Mouse (Mus musculus) intestine, embryonic 15.5 days (tissue): Measurements from ENCODE around the gene Zdhhc22. TPM values are rescaled to one million over a fixed set of nuclear protein-coding genes. Genes with fewer than 3 reads are reported as not detected.

Experiments used
- ATAC-seq: fragments of 200-750 bp; cut with Nextera tagmentation; 2 replicates; pipeline ENCODE4 v1.8.0; 2017; ENCODE audit warnings: moderate TSS enrichment, moderate library complexity
- H3K27ac ChIP-seq: fragments of 300-500 bp; sonication (generic); 2 replicates; pipeline ENCODE4 v1.5.1; 2015; ENCODE audit warnings: mild to moderate bottlenecking, inconsistent platforms
- H3K27me3 ChIP-seq: fragments of 300-500 bp; sonication (generic); replicated peaks from 2 replicates; pipeline ENCODE4 v1.6.1; 2015; ENCODE audit warnings: inconsistent platforms
- H3K36me3 ChIP-seq: fragments of 300-500 bp; sonication (generic); 2 replicates; pipeline ENCODE4 v1.6.1; 2015; ENCODE audit warnings: inconsistent platforms
- H3K4me1 ChIP-seq: fragments of 300-500 bp; sonication (generic); replicated peaks from 2 replicates; pipeline ENCODE4 v1.6.1; 2015; ENCODE audit warnings: inconsistent platforms
- H3K4me2 ChIP-seq: fragments of 300-500 bp; sonication (generic); replicated peaks from 2 replicates; pipeline ENCODE4 v1.6.1; 2015; ENCODE audit warnings: mild to moderate bottlenecking, inconsistent platforms
- H3K4me3 ChIP-seq: fragments of 300-500 bp; sonication (generic); replicated peaks from 2 replicates; pipeline ENCODE4 v1.5.1; 2015; ENCODE audit warnings: inconsistent platforms
- H3K9ac ChIP-seq: fragments of 300-500 bp; sonication (generic); 2 replicates; pipeline ENCODE4 v1.6.1; 2015; ENCODE audit warnings: inconsistent platforms
- H3K9me3 ChIP-seq: fragments of 300-500 bp; sonication (generic); 2 replicates; pipeline ENCODE4 v1.6.1; 2016; ENCODE audit warnings: inconsistent platforms
- WGBS: fragments of 180-500 bp; shearing (Covaris S2); methylation state at CpG from one replicate; pipeline ENCODE4 v1.1.7; 2015; 5-methylcytosine and 5-hydroxymethylcytosine counted together
- polyA plus RNA-seq: library from polyadenylated mRNA; unstranded; fragments of >200 nt; fragmentation: Nextera tagmentation; extraction: Ambion mirVana; gene quantifications from 2 replicates; pipeline ENCODE4 v1.2.1, GENCODE M21; 2015

The Zdhhc22 gene
- polyA plus RNA-seq, 1 experiment from 2014 or later: 0.34 TPM

- 91% methylated on average over 10 of the region's 10 CpGs for WGBS
- H3K9ac ChIP-seq: no peak overlapping the region
- no peaks in the 10 kb centered on the region for H3K27me3 ChIP-seq
- ATAC-seq: no peak
- H3K9me3 ChIP-seq: no peaks in the 10 kb centered on the region
- peaks cover 6% of the 10 kb centered on the region; the same call in 1 of the 2 replicates for H3K36me3 ChIP-seq
- no peak overlapping the region for H3K4me2 ChIP-seq
- H3K4me1 ChIP-seq: peaks cover 24% of the 10 kb centered on the region
- no peak overlapping the region for H3K27ac ChIP-seq
- H3K4me3 ChIP-seq: no peak overlapping the region
Measured at GRCm38 (mm10) chr12:86952331-86952850, 37.8 kb downstream of the Zdhhc22 start.

DNA sequence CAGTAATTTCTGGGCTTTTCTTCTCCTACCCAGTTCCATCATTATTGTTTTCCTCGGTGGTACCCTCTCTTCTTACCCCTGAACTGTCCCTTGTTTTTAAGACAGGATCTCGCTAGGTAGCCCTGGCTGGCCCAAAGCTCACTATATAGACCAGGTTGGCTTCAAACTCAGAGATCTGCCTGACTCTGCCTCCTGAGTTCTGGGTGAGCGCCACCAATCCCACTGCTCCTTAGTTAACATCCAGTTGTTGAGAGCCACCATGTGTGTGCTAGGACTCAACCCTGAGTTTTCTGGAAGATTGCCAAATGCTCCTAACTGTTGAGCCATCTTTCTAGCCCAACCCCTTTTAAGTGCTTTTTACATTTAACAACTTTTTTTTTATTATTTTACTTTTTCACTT is 39.3 kb downstream of the Zdhhc22 start:
- no peak for ATAC-seq
- Histone ChIP-seq H3K4me3 (no peak overlapping the region), H3K36me3 (peaks cover 6% of the 10 kb centered on the region; the same call in 1 of the 2 replicates), H3K9ac (no peak overlapping the region), H3K27me3 (no peaks in the 10 kb centered on the region), H3K4me1 (peaks cover 21% of the 10 kb centered on the region), H3K9me3 (no peaks in the 10 kb centered on the region), H3K27ac (no peak overlapping the region), H3K4me2 (no peak overlapping the region)
- 96% methylated on average over 3 of the region's 3 CpGs for WGBS

DNA sequence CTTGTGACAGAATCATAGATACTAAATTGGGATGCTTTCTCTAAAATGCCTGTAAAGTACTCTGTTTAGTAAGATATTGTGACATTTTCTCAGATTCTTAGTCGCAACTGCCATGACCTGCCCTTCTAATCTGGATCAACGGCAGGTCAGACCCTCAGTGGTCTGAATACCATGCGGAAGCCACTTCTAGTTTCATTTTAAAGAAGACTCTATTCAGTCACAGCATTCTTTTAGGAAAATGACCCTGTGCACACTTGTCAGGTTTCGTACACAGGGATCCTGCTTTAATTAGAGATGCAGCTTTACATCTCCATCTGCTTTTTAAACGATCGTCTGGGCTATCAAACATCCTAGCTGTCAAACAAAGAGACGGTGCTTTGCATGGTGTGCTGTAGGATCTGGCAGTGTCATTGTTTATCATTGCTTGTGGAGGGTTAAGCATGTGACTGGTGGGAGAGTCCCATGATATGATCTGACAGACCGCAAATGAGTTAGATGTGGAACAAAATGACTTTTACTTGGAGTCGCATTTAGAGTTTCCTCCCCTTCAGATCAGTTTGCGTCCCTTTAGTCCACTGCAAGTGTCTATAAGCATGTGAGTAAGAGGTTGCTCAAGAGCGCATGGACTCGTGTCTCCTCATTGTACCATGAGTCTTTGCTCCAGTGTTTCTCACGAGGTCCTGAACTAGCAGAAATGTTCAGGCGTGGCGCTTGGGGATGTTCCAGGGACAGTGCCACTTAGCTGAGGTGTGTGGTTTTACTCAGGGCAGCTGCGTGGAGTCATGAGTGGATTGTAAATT is 39.9 kb downstream of the Zdhhc22 start:
- Histone ChIP-seq H3K27me3 (no peaks in the 10 kb centered on the region), H3K4me1 (peaks cover 21% of the 10 kb centered on the region), H3K36me3 (peaks cover 4% of the 10 kb centered on the region; the same call in 1 of the 2 replicates), H3K9me3 (no peaks in the 10 kb centered on the region), H3K4me3 (no peak overlapping the region), H3K4me2 (no peak overlapping the region), H3K9ac (no peak overlapping the region), H3K27ac (no peak overlapping the region)
- 63% methylated on average over 16 of the region's 16 CpGs for whole genome bisulfite sequencing
- ATAC-seq: no peak

GRCm38 (mm10) chr12:86949501-86949900 is 40.7 kb downstream of the Zdhhc22 start:
- H3K4me2 ChIP-seq: no peak overlapping the region

GRCm38 (mm10) chr12:86948627-86949026 is 41.6 kb downstream of the Zdhhc22 start:
- Histone ChIP-seq H3K9me3 (no peaks in the 10 kb centered on the region), H3K9ac (no peak overlapping the region), H3K4me1 (peaks cover 21% of the 10 kb centered on the region), H3K4me3 (no peak overlapping the region), H3K4me2 (peak overlapping the region; percentile 89), H3K36me3 (0 out of 2 replicates have a peak, but pooled peaks cover 2% of the 10 kb centered on the region), H3K27me3 (no peaks in the 10 kb centered on the region), H3K27ac (no peak overlapping the region)
- WGBS: 21% methylated on average over 6 of the region's 6 CpGs
- 0 out of 2 replicates have a peak, but pooled peaks have one; percentile 16 for ATAC-seq

More at GRCm38 (mm10) chr12:86949501-86949900, 40.7 kb downstream of the Zdhhc22 start:
- 78% methylated on average over 9 of the region's 9 CpGs for whole genome bisulfite sequencing
- Histone ChIP-seq H3K4me3 (no peak overlapping the region), H3K9ac (no peak overlapping the region), H3K36me3 (0 out of 2 replicates have a peak, but pooled peaks cover 2% of the 10 kb centered on the region), H3K9me3 (no peaks in the 10 kb centered on the region), H3K27me3 (no peaks in the 10 kb centered on the region), H3K4me1 (peaks cover 21% of the 10 kb centered on the region), H3K27ac (no peak overlapping the region)
- ATAC-seq: no peak

GRCm38 (mm10) chr12:86947681-86948401 is 42.4 kb downstream of the Zdhhc22 start:
- Histone ChIP-seq H3K9ac (peak overlapping the region; percentile 86), H3K36me3 (0 out of 2 replicates have a peak, but pooled peaks cover 2% of the 10 kb centered on the region), H3K4me1 (peaks cover 21% of the 10 kb centered on the region), H3K27me3 (no peaks in the 10 kb centered on the region), H3K4me3 (peak overlapping the region; percentile 63), H3K4me2 (peak overlapping the region; percentile 89), H3K27ac (peak overlapping the region; percentile 99), H3K9me3 (no peaks in the 10 kb centered on the region)
- ATAC-seq: peak; percentile 42
- WGBS: 19% methylated on average over 26 of the region's 26 CpGs

- H3K4me3 ChIP-seq: peak within 1 kb of the TSS; percentile 63
- H3K4me2 ChIP-seq: peak within 1 kb of the TSS; percentile 89
- peak within 1 kb of the TSS; percentile 86 for H3K9ac ChIP-seq
- H3K36me3 ChIP-seq: no peaks in the 10 kb centered on the region
- H3K4me1 ChIP-seq: peaks cover 21% of the 10 kb centered on the region
- ATAC-seq: peak; percentile 98
- peak within 1 kb of the TSS; percentile 99 for H3K27ac ChIP-seq
- H3K9me3 ChIP-seq: no peaks in the 10 kb centered on the region
- no peaks in the 10 kb centered on the region for H3K27me3 ChIP-seq
- under 1% methylated on average over 64 of the region's 64 CpGs for WGBS
Measured at GRCm38 (mm10) chr12:86946862-86947574, 43.2 kb downstream of the Zdhhc22 start, which contains the start of gene Cipc. Gene Cipc, plus strand, starts transcription at chr12:86947043.

DNA sequence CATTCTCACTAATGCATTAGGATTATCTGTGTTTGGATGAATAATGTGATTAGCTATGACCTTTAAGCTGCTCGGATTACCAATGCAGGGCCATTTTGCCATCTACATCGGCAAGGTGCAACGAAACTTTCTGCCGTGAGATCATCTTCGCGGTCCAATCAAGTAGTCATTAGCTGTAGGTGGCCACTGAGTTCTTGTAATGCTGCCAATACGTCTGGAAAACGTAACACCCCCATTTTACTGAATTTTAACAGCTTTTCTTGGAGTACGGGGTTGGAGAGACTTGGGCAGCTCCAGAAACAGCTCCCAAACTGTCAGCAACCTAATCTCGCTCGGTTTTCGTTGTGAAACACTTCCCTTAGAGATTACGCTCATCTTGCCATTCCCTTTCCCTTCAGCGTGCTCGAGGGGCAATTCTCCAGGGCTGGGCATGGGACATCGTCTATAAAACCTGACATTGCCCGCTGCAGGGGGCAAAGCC is 43.9 kb downstream of the Zdhhc22 start:
- ATAC-seq: 0 out of 2 replicates have a peak, but pooled peaks have one; percentile 2

DNA sequence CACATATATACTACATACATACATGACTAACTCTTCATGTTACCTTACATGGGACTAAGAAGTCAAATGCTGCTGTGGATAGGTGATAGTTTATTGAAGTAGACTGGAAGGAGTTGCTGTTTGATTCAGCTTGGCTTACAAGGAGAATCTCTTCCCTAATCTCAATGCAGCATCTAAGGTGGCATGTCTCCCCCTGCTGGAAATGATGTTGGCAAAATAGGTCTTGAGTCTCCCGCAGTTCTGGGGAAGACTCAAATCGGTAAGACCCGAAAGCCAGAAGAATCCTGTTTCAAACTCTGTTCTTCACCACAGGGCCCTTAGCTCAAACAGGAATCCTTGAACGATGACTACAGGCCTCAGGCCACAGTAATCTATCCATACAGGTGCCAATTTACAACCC is 45.1 kb downstream of the Zdhhc22 start:
- no peaks in the 10 kb centered on the region for H3K27me3 ChIP-seq
- no peak overlapping the region for H3K9ac ChIP-seq
- no peak overlapping the region for H3K27ac ChIP-seq
- H3K4me3 ChIP-seq: no peak overlapping the region
- no peaks in the 10 kb centered on the region for H3K36me3 ChIP-seq
- peaks cover 18% of the 10 kb centered on the region for H3K4me1 ChIP-seq
- H3K4me2 ChIP-seq: no peak overlapping the region
- H3K9me3 ChIP-seq: no peaks in the 10 kb centered on the region
- ATAC-seq: no peak
- WGBS: 16% methylated on average over 4 of the region's 4 CpGs

More for the DNA sequence above, 43.9 kb downstream of the Zdhhc22 start:
- no peaks in the 10 kb centered on the region for H3K27me3 ChIP-seq
- H3K4me1 ChIP-seq: peaks cover 21% of the 10 kb centered on the region
- H3K36me3 ChIP-seq: no peaks in the 10 kb centered on the region
- no peaks in the 10 kb centered on the region for H3K9me3 ChIP-seq
- H3K27ac ChIP-seq: peak overlapping the region; percentile 99
- peak overlapping the region; percentile 86 for H3K9ac ChIP-seq
- peak overlapping the region; percentile 63 for H3K4me3 ChIP-seq
- 1% methylated on average over 17 of the region's 17 CpGs for WGBS
- H3K4me2 ChIP-seq: peak overlapping the region; percentile 89

DNA sequence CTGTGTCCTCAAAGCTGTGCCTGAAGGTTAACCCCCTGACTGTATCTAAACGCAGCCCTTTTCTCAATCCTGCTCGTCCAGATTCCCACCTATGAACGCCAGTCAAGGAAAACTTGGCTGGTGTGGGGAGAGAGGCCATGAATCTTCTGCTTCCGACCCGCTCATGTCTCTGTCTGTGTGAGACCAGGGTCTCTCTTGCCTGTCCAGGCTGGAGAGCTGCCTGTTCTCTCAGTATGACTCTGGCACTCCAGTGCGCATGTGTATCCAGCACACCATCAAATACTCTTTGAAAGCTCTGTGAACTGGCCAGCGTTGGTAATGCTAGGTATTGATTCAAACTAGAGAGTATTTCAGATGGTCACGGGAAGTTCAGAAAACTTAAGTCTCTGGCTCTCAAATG is 46.8 kb downstream of the Zdhhc22 start:
- Histone ChIP-seq H3K4me3 (no peak overlapping the region), H3K27me3 (no peaks in the 10 kb centered on the region), H3K36me3 (no peaks in the 10 kb centered on the region), H3K4me2 (no peak overlapping the region), H3K27ac (no peak overlapping the region), H3K4me1 (peaks cover 10% of the 10 kb centered on the region), H3K9me3 (no peaks in the 10 kb centered on the region), H3K9ac (no peak overlapping the region)
- no peak for ATAC-seq
- WGBS: 84% methylated on average over 8 of the region's 8 CpGs

DNA sequence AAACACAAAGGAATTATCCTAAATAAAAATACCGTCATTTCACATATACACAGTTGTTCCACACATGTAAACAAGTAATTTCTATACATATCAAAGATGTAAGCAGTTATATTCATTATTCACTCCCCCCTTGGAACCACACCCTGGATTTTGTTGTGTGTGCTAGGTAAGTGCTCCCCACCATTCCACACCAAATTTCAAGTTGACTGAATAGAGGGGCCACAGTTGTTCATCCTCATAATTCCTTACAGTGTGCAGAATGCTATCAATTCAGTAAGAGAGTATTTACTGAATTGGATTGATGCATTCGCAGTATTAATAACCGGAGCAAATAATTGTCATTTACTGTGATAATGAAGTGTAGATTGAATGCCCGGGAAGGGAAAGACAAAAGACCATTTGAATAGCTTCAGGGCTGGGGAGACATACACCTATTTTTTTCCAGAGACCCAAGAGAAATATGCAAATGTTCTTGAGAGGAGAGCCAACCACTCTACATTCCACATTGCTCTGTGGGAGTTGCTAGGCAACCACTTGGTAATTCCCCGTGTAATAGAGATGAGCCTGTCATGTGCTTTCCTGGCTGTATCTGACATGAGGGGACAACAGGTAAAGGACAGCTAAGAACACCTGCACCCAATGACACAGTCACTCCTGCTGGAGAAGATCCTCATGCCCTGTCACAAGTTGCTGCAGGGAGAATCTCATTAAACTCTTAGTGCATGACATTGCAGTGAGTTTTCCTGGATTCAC is 48.3 kb downstream of the Zdhhc22 start:
- Histone ChIP-seq H3K36me3 (no peaks in the 10 kb centered on the region), H3K9me3 (no peaks in the 10 kb centered on the region), H3K4me1 (no peaks in the 10 kb centered on the region; the same call in 1 of the 2 replicates), H3K4me2 (no peak overlapping the region), H3K9ac (no peak overlapping the region), H3K27me3 (no peaks in the 10 kb centered on the region), H3K27ac (no peak overlapping the region), H3K4me3 (no peak overlapping the region)
- no peak for ATAC-seq
- WGBS: 59% methylated on average over 5 of the region's 5 CpGs
